7 mouse cellular contexts compared by ENCODE assay signal in genomic region chr2:162908052-162908491, GRCm38 (mm10). TPM values are rescaled to one million over a fixed set of nuclear protein-coding genes. Genes with fewer than 3 reads are reported as not detected.
DNase-seq lines count a peak whose midpoint lies in the region; ATAC-seq and TF ChIP-seq lines count a peak whose summit lies in the region.

No protein-coding gene starts in this region.

- DNase-seq in layer of hippocampus, adult 2 months (ENCODE audit: low spot score in 2 of 2): no peak
- DNase-seq in layer of hippocampus, adult 8-10 months (ENCODE audit: low spot score in 2 of 2): no peak
- peak; percentile 75 for DNase-seq in cerebellum, adult 9-10 months
- DNase-seq in retina, embryonic 14.5 days (ENCODE audit: low spot score): peak; percentile 55
- no peak for DNase-seq in left cerebral cortex, postnatal 14 days (ENCODE audit: low spot score in 2 of 2)
- no peak for DNase-seq in adrenal gland, adult 2 months

- WGBS in hindbrain, embryonic 15.5 days: 35% methylated on average over 16 of the region's 16 CpGs

- TF ChIP-seq CTCF in layer of hippocampus, adult 2 months (conservative IDR thresholded peaks at IDR 0.05): peak; percentile 68

- H3K4me1 ChIP-seq in hindbrain, embryonic 15.5 days (replicated peaks): peaks cover 8% of the 10 kb centered on the region

- no peak overlapping the region for H3K9ac ChIP-seq in hindbrain, embryonic 15.5 days

- no peak for ATAC-seq in hindbrain, embryonic 15.5 days (ENCODE audit: low FRiP score, low read depth)

- no peaks in the 10 kb centered on the region for H3K36me3 ChIP-seq in hindbrain, embryonic 15.5 days

- intact Hi-C loops in left cerebral cortex, postnatal 14 days (cut with DNase I): no loop called here

- no peaks in the 10 kb centered on the region for H3K27me3 ChIP-seq in hindbrain, embryonic 15.5 days

- H3K4me2 ChIP-seq in hindbrain, embryonic 15.5 days: peak overlapping the region; percentile 33; the same call in 1 of the 2 replicates

- H3K4me3 ChIP-seq in layer of hippocampus, adult 2 months: peak overlapping the region; percentile 12; the same call in 1 of the 2 replicates
- H3K4me3 ChIP-seq in hindbrain, embryonic 15.5 days: no peak overlapping the region

- H3K9me3 ChIP-seq in hindbrain, embryonic 15.5 days: no peaks in the 10 kb centered on the region

- H3K27ac ChIP-seq in layer of hippocampus, adult 2 months: no peak overlapping the region
- H3K27ac ChIP-seq in hindbrain, embryonic 15.5 days (replicated peaks): no peak overlapping the region

RNA-seq across cellular contexts. Expression of gene Srsf6, which starts 23.3 kb away (rescaled TPM):
- total RNA-seq in layer of hippocampus, adult 2 months (2021): 100 to 1,000 TPM; 106 to 113 TPM
- 100 to 1,000 TPM in 3 of 4 experiments, 10 to 100 TPM in 1; 91.5 to 133 (median 110) TPM for total RNA-seq in layer of hippocampus, adult 8-10 months (2022)
- polyA plus RNA-seq in hindbrain, embryonic 15.5 days (2015; fragmentation: Nextera tagmentation; extraction: Ambion mirVana): 131 and 134 TPM in 2 replicates
- 100 to 1,000 TPM; 112 to 115 TPM for total RNA-seq in left cerebral cortex, postnatal 14 days (2021)
- 100 to 1,000 TPM; 151 to 216 TPM for total RNA-seq in adrenal gland, adult 2 months (2021)
- 398 and 460 TPM in 2 replicates for polyA plus RNA-seq in adrenal gland, adult 2 months (2012; rRNA removed)

RNA-seq across cellular contexts. Expression of gene L3mbtl1, which starts 35.2 kb away (rescaled TPM):
- 10 to 100 TPM; 10.1 to 14.0 TPM for total RNA-seq in layer of hippocampus, adult 2 months (2021)
- 10 to 100 TPM; 10.9 to 18.5 (median 12.1) TPM for total RNA-seq in layer of hippocampus, adult 8-10 months (2022)
- 4.8 and 5.0 TPM in 2 replicates for polyA plus RNA-seq in hindbrain, embryonic 15.5 days (2015; fragmentation: Nextera tagmentation; extraction: Ambion mirVana)
- 10 to 100 TPM; 24.1 to 24.9 TPM for total RNA-seq in left cerebral cortex, postnatal 14 days (2021)
- under 1 TPM; 0.31 to 0.37 TPM for total RNA-seq in adrenal gland, adult 2 months (2021)
- polyA plus RNA-seq in adrenal gland, adult 2 months (2012; rRNA removed): 0.12 and 0.38 TPM in 2 replicates

Comparison
In these comparisons a context has a peak if more than half of its experiments do, and no peak if none do; other contexts are left out.
1. DNase-seq: peak in cerebellum, adult 9-10 months (single experiment) and retina, embryonic 14.5 days (single experiment); none in layer of hippocampus, adult 2 months (0 of 2), layer of hippocampus, adult 8-10 months (0 of 2), left cerebral cortex, postnatal 14 days (0 of 2) and adrenal gland, adult 2 months (single experiment).
2. RNA of gene L3mbtl1, which starts 35.2 kb away (total RNA-seq): 24.1 to 24.9 TPM in left cerebral cortex, postnatal 14 days, 10.1 to 14.0 TPM in layer of hippocampus, adult 2 months and 10.9 to 18.5 TPM in layer of hippocampus, adult 8-10 months; 0.31 to 0.37 TPM in adrenal gland, adult 2 months; every median in the first group is over 4 times any median in the second.